Mouse (Mus musculus) MEL (cell line): ENCODE results near the gene Aadat. TPM values are rescaled to one million over a fixed set of nuclear protein-coding genes. Genes with fewer than 3 reads are reported as not detected.

Experiments
- DNase-seq: peaks from one replicate; pipeline ENCODE4 v3.0.0; 2011; ENCODE audit warnings: low read depth, low spot score
- H3K27ac ChIP-seq: 2 replicates; pipeline ENCODE4 v1.5.1; 2012; ENCODE audit warnings: low read depth, mild to moderate bottlenecking, control low read depth, low read length, moderate library complexity; ENCODE audit not compliant: control insufficient read depth
- H3K27me3 ChIP-seq, 2 experiments: fragments of 150-350 bp in 1 of 2; sonication (generic) in 1 of 2; 2 replicates each; pipeline ENCODE4 v1.6.1; 2012; ENCODE audit warnings: low read length in 2 of 2, mild to moderate bottlenecking in 2 of 2, improper control_type of control experiment in 1 of 2, moderate library complexity in 1 of 2; ENCODE audit not compliant: insufficient read depth in 2 of 2, control insufficient read depth in 1 of 2
- H3K36me3 ChIP-seq, 2 experiments: 2 replicates each; pipeline ENCODE4 v1.6.1; 2012 to 2014; ENCODE audit warnings: low read length in 2 of 2, improper control_type of control experiment in 1 of 2, inconsistent platforms in 1 of 2, mild to moderate bottlenecking in 1 of 2; ENCODE audit not compliant: insufficient read depth in 2 of 2, control insufficient read depth in 1 of 2
- H3K4me1 ChIP-seq, 2 experiments: fragments of 150-350 bp in 1 of 2; sonication (generic) in 1 of 2; 2 replicates each; pipeline ENCODE4 v1.6.1; 2012; ENCODE audit warnings: low read length in 2 of 2, improper control_type of control experiment in 1 of 2, mild to moderate bottlenecking in 1 of 2; ENCODE audit not compliant: insufficient read depth in 2 of 2, control insufficient read depth in 1 of 2
- H3K4me3 ChIP-seq, 2 experiments: fragments of 150-350 bp in 1 of 2; sonication (generic) in 1 of 2; 2 replicates each; pipeline ENCODE4 v1.5.1; 2012; ENCODE audit warnings: low read depth in 2 of 2, low read length in 2 of 2, mild to moderate bottlenecking in 2 of 2, moderate library complexity in 2 of 2, control low read depth in 1 of 2, improper control_type of control experiment in 1 of 2; ENCODE audit not compliant: control insufficient read depth in 1 of 2, insufficient read depth in 1 of 2
- H3K79me2 ChIP-seq: 2 replicates; pipeline ENCODE4 v1.6.1; 2012; ENCODE audit warnings: mild to moderate bottlenecking, low read length, moderate library complexity; ENCODE audit not compliant: control insufficient read depth, poor library complexity, insufficient read depth
- H3K9ac ChIP-seq: 2 replicates; pipeline ENCODE4 v1.6.1; 2012; ENCODE audit warnings: low read depth, mild to moderate bottlenecking, control low read depth, low read length, moderate library complexity; ENCODE audit not compliant: control insufficient read depth, poor library complexity, severe bottlenecking
- H3K9me3 ChIP-seq: fragments of 150-350 bp; sonication (generic); replicated peaks from 2 replicates; pipeline ENCODE4 v1.6.1; 2012; ENCODE audit warnings: mild to moderate bottlenecking, low read length, improper control_type of control experiment, moderate library complexity; ENCODE audit not compliant: insufficient read depth
- BHLHE40 ChIP-seq: IDR thresholded peaks from 2 replicates; pipeline ENCODE4 v1.6.1; 2012; ENCODE audit warnings: low read depth, mild to moderate bottlenecking, inconsistent platforms, low read length, improper control_type of control experiment, borderline replicate concordance
- CHD1 ChIP-seq: IDR thresholded peaks from 2 replicates; pipeline ENCODE4 v1.6.1; 2012; ENCODE audit warnings: low read depth, mild to moderate bottlenecking, inconsistent platforms, low read length, improper control_type of control experiment
- CHD2 ChIP-seq: IDR thresholded peaks from 2 replicates; pipeline ENCODE4 v1.6.1; 2011; ENCODE audit warnings: low read length, improper control_type of control experiment
- CTCF ChIP-seq, 3 experiments: IDR thresholded peaks in 2 of 3; conservative IDR thresholded peaks in 1 of 3; 2 replicates each; pipeline ENCODE4 v1.5.1; 2011 to 2012; ENCODE audit warnings: low read length in 3 of 3, low read depth in 2 of 3, mild to moderate bottlenecking in 2 of 3, improper control_type of control experiment in 1 of 3, inconsistent platforms in 1 of 3, mixed read lengths in 1 of 3, moderate library complexity in 1 of 3; ENCODE audit not compliant: control insufficient read depth in 1 of 3, insufficient read depth in 1 of 3, poor library complexity in 1 of 3, severe bottlenecking in 1 of 3
- EP300 ChIP-seq, 2 experiments: IDR thresholded peaks; 2 replicates each; pipeline ENCODE4 v1.6.1; 2011; ENCODE audit warnings: improper control_type of control experiment in 2 of 2, low read length in 2 of 2, low read depth in 1 of 2, mild to moderate bottlenecking in 1 of 2
- ETS1 ChIP-seq: IDR thresholded peaks from 2 replicates; pipeline ENCODE4 v1.6.1; 2012; ENCODE audit warnings: low read depth, mild to moderate bottlenecking, inconsistent platforms, low read length, improper control_type of control experiment, moderate library complexity
- GABPA ChIP-seq: IDR thresholded peaks from 2 replicates; pipeline ENCODE4 v1.6.1; 2012; ENCODE audit warnings: low read depth, mild to moderate bottlenecking, inconsistent platforms, low read length, improper control_type of control experiment, moderate library complexity
- POLR2A ChIP-seq, 2 experiments: IDR thresholded peaks; 2 replicates each; pipeline ENCODE4 v1.6.1; 2011 to 2012; ENCODE audit warnings: low read length in 2 of 2, mild to moderate bottlenecking in 2 of 2, control low read depth in 1 of 2, improper control_type of control experiment in 1 of 2, low read depth in 1 of 2, moderate library complexity in 1 of 2; ENCODE audit not compliant: control insufficient read depth in 1 of 2, insufficient read depth in 1 of 2, poor library complexity in 1 of 2
- POLR2AphosphoS2 ChIP-seq: IDR thresholded peaks from 2 replicates; pipeline ENCODE4 v1.6.1; 2011; ENCODE audit warnings: low read length, improper control_type of control experiment
- RAD21 ChIP-seq: IDR thresholded peaks from 2 replicates; pipeline ENCODE4 v1.6.1; 2011; ENCODE audit warnings: mild to moderate bottlenecking, low read depth, low read length, improper control_type of control experiment
- SMC3 ChIP-seq: IDR thresholded peaks from 2 replicates; pipeline ENCODE4 v1.6.1; 2011; ENCODE audit warnings: low read depth, low read length, improper control_type of control experiment
- TBP ChIP-seq: IDR thresholded peaks from 2 replicates; pipeline ENCODE4 v1.8.0; 2011; ENCODE audit warnings: low read depth, low read length, improper control_type of control experiment
- ZC3H11A ChIP-seq: IDR thresholded peaks from 2 replicates; pipeline ENCODE4 v1.6.1; 2012; ENCODE audit warnings: low read depth, mild to moderate bottlenecking, inconsistent platforms, low read length, improper control_type of control experiment
- ZNF384 ChIP-seq: IDR thresholded peaks from 2 replicates; pipeline ENCODE4 v1.6.1; 2012; ENCODE audit warnings: low read depth, mild to moderate bottlenecking, inconsistent platforms, low read length, improper control_type of control experiment
- polyA plus RNA-seq, 2 experiments: library from polyadenylated mRNA; stranded (reverse) in 1 of 2; unstranded in 1 of 2; fragments of >175 nt in 1 of 2; fragments of >200 nt in 1 of 2; gene quantifications; 2 replicates each; pipeline versions ENCODE4 v1.2.1 to v1.2.4; 2012; ENCODE audit warnings: low replicate concordance in 2 of 2, low read depth in 1 of 2; ENCODE audit not compliant: insufficient read length in 2 of 2, insufficient read depth in 1 of 2, missing spikeins in 1 of 2
- total RNA-seq: library from RNA; depleted of rRNA; stranded (reverse); fragments of 300-350 nt; gene quantifications from 2 replicates; pipeline ENCODE4 v1.2.3, GENCODE M21; 2012; rRNA removed

Gene Aadat
- total RNA-seq (not detected in 2 replicates), polyA plus RNA-seq (not detected)

GRCm38 (mm10) chr8:60505653-60506521, at the start of gene Aadat:
TSS of gene Aadat (plus strand) at chr8:60505932.
- TF ChIP-seq CTCF (IDR thresholded peaks at IDR 0.05 in 2 of 3, conservative IDR thresholded peaks at IDR 0.05 in 1 of 3; ENCODE audit: control insufficient read depth in 1 of 3, insufficient read depth in 1 of 3, low read depth in 2 of 3, low read length in 3 of 3, poor library complexity in 1 of 3, severe bottlenecking in 1 of 3) (peak in 2 of 3 experiments; percentile 17 to 39; a peak in 2 of 6 replicates), CHD2 (no peak), POLR2A (IDR thresholded peaks at IDR 0.05; ENCODE audit: control insufficient read depth in 1 of 2, insufficient read depth in 1 of 2, low read depth in 1 of 2, low read length in 2 of 2, poor library complexity in 1 of 2) (no peak), EP300 (IDR thresholded peaks at IDR 0.05; ENCODE audit: low read depth in 1 of 2, low read length in 2 of 2) (no peak), TBP (no peak), ZNF384 (no peak), POLR2AphosphoS2 (no peak), RAD21 (peak; percentile 53), BHLHE40 (no peak), GABPA (no peak), ZC3H11A (0 out of 2 replicates have a peak, but pooled peaks have one; percentile 19), SMC3 (peak; percentile 34)
- Histone ChIP-seq H3K4me3 (no peak within 1 kb of the TSS), H3K79me2 (no peaks in the 10 kb centered on the region), H3K9me3 (no peaks in the 10 kb centered on the region), H3K27ac (no peak within 1 kb of the TSS), H3K27me3 (no peaks in the 10 kb centered on the region), H3K36me3 (no peaks in the 10 kb centered on the region), H3K9ac (no peak within 1 kb of the TSS), H3K4me1 (no peaks in the 10 kb centered on the region)
- DNase-seq, result peak; percentile 6

GRCm38 (mm10) chr8:60466686-60467335, 38.9 kb upstream of the Aadat start:
- Histone ChIP-seq H3K36me3 (no peaks in the 10 kb centered on the region), H3K27ac (no peak overlapping the region)
- DNase-seq, result peak; percentile 38
- TF ChIP-seq CHD1 (no peak), CTCF (IDR thresholded peaks at IDR 0.05 in 2 of 3, conservative IDR thresholded peaks at IDR 0.05 in 1 of 3; ENCODE audit: control insufficient read depth in 1 of 3, insufficient read depth in 1 of 3, low read depth in 2 of 3, low read length in 3 of 3, poor library complexity in 1 of 3, severe bottlenecking in 1 of 3) (peak; percentile 52 to 74 (median 62)), SMC3 (peak; percentile 60), ETS1 (no peak), RAD21 (peak; percentile 67), ZC3H11A (no peak; the same call in 1 of the 2 replicates), BHLHE40 (no peak)
- TF ChIP-seq, all 39 proteins: peak for 3
- H3K9ac ChIP-seq, result no peak overlapping the region
- no peak overlapping the region for H3K4me3 ChIP-seq
- H3K9me3 ChIP-seq, result no peaks in the 10 kb centered on the region
- no peaks in the 10 kb centered on the region for H3K4me1 ChIP-seq
- H3K79me2 ChIP-seq, result no peaks in the 10 kb centered on the region
- H3K27me3 ChIP-seq, result no peaks in the 10 kb centered on the region
